Mouse (Mus musculus) small intestine, adult 2 months (tissue): ENCODE measurements around the gene Casq1.

Source experiments
- CTCF ChIP-seq: fragments of 200-500 bp; IDR thresholded peaks from 2 replicates; pipeline ENCODE4 v1.5.1; 2012; ENCODE audit warnings: low read depth, mild to moderate bottlenecking, control low read depth, inconsistent platforms, low read length, moderate library complexity, mixed read lengths; ENCODE audit not compliant: insufficient replicate concordance, insufficient read length; ENCODE audit errors: extremely low read depth
- POLR2A ChIP-seq: fragments of 200-500 bp; IDR thresholded peaks from 2 replicates; pipeline ENCODE4 v1.6.1; 2012; ENCODE audit warnings: low read depth, mild to moderate bottlenecking, control low read depth, inconsistent platforms, low read length, moderate library complexity

DNA sequence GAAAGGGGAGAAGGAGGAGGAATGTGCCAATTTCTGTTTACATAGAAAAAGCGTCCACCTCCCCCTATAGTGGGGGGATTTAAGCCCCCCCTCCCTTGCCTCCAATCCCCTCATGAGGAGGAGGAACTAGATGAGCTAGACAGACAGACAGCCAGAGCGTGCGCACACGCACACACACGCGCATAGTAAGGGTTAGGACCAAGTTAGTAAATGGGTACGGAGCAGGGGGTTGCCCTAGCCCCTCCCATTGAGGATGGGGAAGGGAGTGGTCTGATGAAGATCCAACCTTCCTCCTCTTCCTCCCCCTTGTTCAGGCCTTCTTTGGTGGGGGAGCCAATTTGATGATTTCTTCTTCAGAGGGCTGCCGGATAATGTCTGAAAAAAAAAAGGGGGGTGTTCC is 21.4 kb downstream of the Casq1 start:
- no peak for TF ChIP-seq POLR2A
- TF ChIP-seq CTCF: no peak
